Mouse (Mus musculus): ENCODE measurements around the gene Gmfg.

Gmfg gene

GRCm38 (mm10) chr7:28482854-28483253 lies 45.6 kb downstream of the Gmfg start:
- DNase-seq (ENCODE audit: low spot score in 2 of 2) = no peak

GRCm38 (mm10) chr7:28484192-28484591 lies 46.9 kb downstream of the Gmfg start:
- DNase-seq (ENCODE audit: low spot score in 2 of 2) = no peak

- no peak for DNase-seq (ENCODE audit: low spot score in 2 of 2)
These were observed 50.8 kb downstream of the Gmfg start for GRCm38 (mm10) chr7:28488030-28488491.

- peak; percentile 49 to 63 for DNase-seq (ENCODE audit: low spot score in 2 of 2)
These were observed 53.2 kb downstream of the Gmfg start for GRCm38 (mm10) chr7:28490410-28490809.

- no peak for DNase-seq (ENCODE audit: low spot score in 2 of 2)
These were observed 53.7 kb downstream of the Gmfg start for GRCm38 (mm10) chr7:28490903-28491302.

- DNase-seq (ENCODE audit: low spot score in 2 of 2) = no peak
These were observed 55.1 kb downstream of the Gmfg start for GRCm38 (mm10) chr7:28492310-28492709.

- no peak for DNase-seq (ENCODE audit: low spot score in 2 of 2)
These were observed 58.2 kb downstream of the Gmfg start for GRCm38 (mm10) chr7:28495426-28495825.
